Mouse (Mus musculus) lung, adult 2 months (tissue): ENCODE measurements around the gene Setd3.

ENCODE experiments used
- CTCF ChIP-seq: fragments of 200-500 bp; IDR thresholded peaks from 2 replicates; pipeline ENCODE4 v1.5.1; 2011; ENCODE audit warnings: mild to moderate bottlenecking, low read length, control low read depth; ENCODE audit not compliant: insufficient read depth
- POLR2A ChIP-seq: fragments of 200-500 bp; IDR thresholded peaks from 2 replicates; pipeline ENCODE4 v1.6.1; 2011; ENCODE audit warnings: low read depth, mild to moderate bottlenecking, control low read depth, low read length, borderline replicate concordance; ENCODE audit errors: extremely low read depth

DNA sequence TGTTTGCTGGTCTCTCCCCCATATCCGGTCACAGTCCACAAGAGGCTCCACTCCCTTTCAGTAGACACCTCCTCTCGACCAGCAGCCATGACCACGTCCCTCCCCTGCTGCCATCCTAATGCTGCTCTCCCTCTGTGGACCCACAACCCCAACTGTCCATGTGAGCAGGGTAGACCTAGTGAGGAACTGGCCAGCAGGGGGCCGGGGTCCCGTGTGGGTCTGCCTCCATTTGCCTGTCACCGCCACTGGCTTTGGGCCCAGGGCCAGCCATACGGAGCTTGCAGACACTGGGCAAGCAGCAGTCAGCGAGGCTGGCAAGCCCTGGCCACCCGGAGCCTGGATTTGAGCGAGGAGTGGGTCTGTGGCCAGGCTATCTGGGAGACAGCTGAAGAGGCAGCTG, 42.1 kb upstream of the Setd3 start:
- TF ChIP-seq CTCF = no peak
- TF ChIP-seq POLR2A = no peak
